Mouse (Mus musculus): ENCODE data around the gene Tesk1. TPM values are rescaled to one million over a fixed set of nuclear protein-coding genes. Genes with fewer than 3 reads are reported as not detected.

Tesk1 gene
- total RNA-seq (2014; rRNA removed) (3.0 and 3.2 TPM in 2 replicates), polyA plus RNA-seq (2012; rRNA removed) (25.0 and 28.3 TPM in 2 replicates)

DNA sequence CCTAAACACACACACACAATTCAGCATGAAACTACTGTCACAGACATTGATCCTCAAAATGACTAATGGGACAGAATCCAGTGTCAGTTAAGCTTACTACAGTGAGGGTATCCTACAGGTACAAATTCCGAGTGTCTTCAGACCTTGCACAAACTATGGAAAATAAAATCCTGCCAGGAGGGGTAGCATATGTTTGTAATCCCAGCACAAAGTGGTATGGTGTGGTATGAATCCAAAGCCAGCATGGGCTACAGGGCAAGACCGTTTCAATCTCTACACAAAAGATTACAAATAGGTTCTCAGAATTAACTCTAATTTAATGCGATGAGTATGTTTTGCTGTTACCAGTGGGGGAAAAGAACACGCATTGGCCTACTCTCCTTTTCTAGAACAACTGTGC, at the start of gene Tesk1:
TSS of gene Tesk1 (plus strand) at position 301 of the 400 bp plus-strand sequence.
- H3K27me3 ChIP-seq (ENCODE audit: control insufficient read depth, insufficient read depth, low read length) = no peaks in the 10 kb centered on the region
- TF ChIP-seq POLR2A (IDR thresholded peaks at IDR 0.05; ENCODE audit: extremely low read depth, insufficient read depth, low read length) (no peak), CTCF (IDR thresholded peaks at IDR 0.05; ENCODE audit: low read depth, low read length) (no peak)
- peaks cover 5% of the 10 kb centered on the region; the same call in 1 of the 2 replicates for H3K4me1 ChIP-seq (ENCODE audit: control insufficient read depth, insufficient read depth, low read length)
- peak within 1 kb of the TSS; percentile 80 for H3K27ac ChIP-seq (replicated peaks; ENCODE audit: insufficient read depth, low read depth, low read length)
- 32% methylated on average over 4 of the region's 4 CpGs for WGBS
- peak within 1 kb of the TSS; percentile 69 for H3K4me3 ChIP-seq (ENCODE audit: insufficient read depth, low read depth, low read length)
- no peaks in the 10 kb centered on the region; the same call in 1 of the 2 replicates for H3K79me2 ChIP-seq (ENCODE audit: control insufficient read depth, insufficient read depth, low read length)
- H3K9ac ChIP-seq (ENCODE audit: low read depth, low read length) = peak within 1 kb of the TSS; percentile 73
- peaks cover 6% of the 10 kb centered on the region; the same call in 1 of the 2 replicates for H3K36me3 ChIP-seq (ENCODE audit: control insufficient read depth, insufficient read depth, low read length)
- DNase-seq (ENCODE audit: extremely low read depth, low read depth, low spot score) = no peak

DNA sequence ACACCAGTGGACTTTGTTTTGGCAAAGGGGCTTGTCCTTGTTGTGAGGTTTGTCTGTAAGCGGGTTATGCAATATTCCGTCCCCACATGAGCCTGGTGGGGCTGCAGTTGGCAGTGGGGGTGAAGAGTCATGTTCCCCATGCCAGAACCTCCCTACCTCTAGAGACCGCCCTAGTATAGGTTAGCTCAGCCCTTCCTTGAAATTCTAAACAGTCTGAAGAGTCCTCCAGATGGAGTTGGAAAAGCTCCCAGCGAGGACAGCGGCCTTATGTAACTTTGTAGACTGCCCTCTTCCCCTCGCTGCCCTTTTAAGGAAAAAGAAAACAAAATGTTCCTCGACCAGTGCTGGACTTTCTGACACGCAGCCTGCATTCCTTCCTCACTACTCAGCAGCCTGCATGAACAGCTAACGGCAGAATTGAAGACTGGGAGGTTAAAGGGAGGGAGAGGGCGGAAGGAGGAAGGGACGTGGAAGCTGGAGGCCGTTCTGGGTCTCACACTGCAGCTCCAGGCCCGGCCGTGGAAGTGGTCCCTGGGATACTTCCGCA, 47.3 kb upstream of the Tesk1 start:
- DNase-seq (ENCODE audit: extremely low read depth, low read depth, low spot score) = peak; percentile 97
- Histone ChIP-seq H3K9ac (ENCODE audit: low read depth, low read length) (peak overlapping the region; percentile 75), H3K79me2 (ENCODE audit: control insufficient read depth, insufficient read depth, low read length) (peaks cover 23% of the 10 kb centered on the region; the same call in 1 of the 2 replicates), H3K36me3 (ENCODE audit: control insufficient read depth, insufficient read depth, low read length) (no peaks in the 10 kb centered on the region), H3K27me3 (ENCODE audit: control insufficient read depth, insufficient read depth, low read length) (no peaks in the 10 kb centered on the region), H3K4me1 (ENCODE audit: control insufficient read depth, insufficient read depth, low read length) (peaks cover 41% of the 10 kb centered on the region), H3K27ac (replicated peaks; ENCODE audit: insufficient read depth, low read depth, low read length) (peak overlapping the region; percentile 95), H3K4me3 (ENCODE audit: insufficient read depth, low read depth, low read length) (peak overlapping the region; percentile 37; the same call in 1 of the 2 replicates)
- TF ChIP-seq POLR2A (IDR thresholded peaks at IDR 0.05; ENCODE audit: extremely low read depth, insufficient read depth, low read length) (0 out of 2 replicates have a peak, but pooled peaks have one; percentile 28), CTCF (IDR thresholded peaks at IDR 0.05; ENCODE audit: low read depth, low read length) (no peak)
- 8% methylated on average over 15 of the region's 15 CpGs for WGBS

DNA sequence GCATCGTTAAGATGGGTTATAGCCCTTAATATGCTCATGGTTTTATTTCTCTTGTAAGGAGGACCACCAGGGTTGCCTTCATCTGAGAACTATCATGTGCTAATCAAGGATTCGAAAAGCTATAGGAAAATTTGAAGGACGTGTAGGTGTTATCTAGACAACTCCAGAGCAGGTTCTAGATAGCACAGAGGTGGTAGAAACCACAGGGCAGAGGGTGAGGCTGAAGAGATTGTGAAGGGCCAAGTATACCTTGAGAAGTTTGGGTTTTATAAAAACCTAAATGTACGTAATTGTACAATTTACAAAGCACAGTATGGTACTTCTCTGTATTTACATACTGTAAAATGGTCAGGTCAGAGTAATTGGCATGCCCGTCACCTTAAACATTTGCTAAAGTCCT, 46.6 kb upstream of the Tesk1 start:
- 79% methylated on average over 5 of the region's 5 CpGs for WGBS
- Histone ChIP-seq H3K79me2 (ENCODE audit: control insufficient read depth, insufficient read depth, low read length) (peaks cover 27% of the 10 kb centered on the region; the same call in 1 of the 2 replicates), H3K36me3 (ENCODE audit: control insufficient read depth, insufficient read depth, low read length) (no peaks in the 10 kb centered on the region), H3K27me3 (ENCODE audit: control insufficient read depth, insufficient read depth, low read length) (no peaks in the 10 kb centered on the region), H3K9ac (ENCODE audit: low read depth, low read length) (peak overlapping the region; percentile 75), H3K27ac (replicated peaks; ENCODE audit: insufficient read depth, low read depth, low read length) (peak overlapping the region; percentile 95), H3K4me3 (ENCODE audit: insufficient read depth, low read depth, low read length) (no peak overlapping the region), H3K4me1 (ENCODE audit: control insufficient read depth, insufficient read depth, low read length) (peaks cover 38% of the 10 kb centered on the region)
- no peak for DNase-seq (ENCODE audit: extremely low read depth, low read depth, low spot score)
- TF ChIP-seq POLR2A (IDR thresholded peaks at IDR 0.05; ENCODE audit: extremely low read depth, insufficient read depth, low read length) = no peak
- TF ChIP-seq CTCF (IDR thresholded peaks at IDR 0.05; ENCODE audit: low read depth, low read length) = no peak

DNA sequence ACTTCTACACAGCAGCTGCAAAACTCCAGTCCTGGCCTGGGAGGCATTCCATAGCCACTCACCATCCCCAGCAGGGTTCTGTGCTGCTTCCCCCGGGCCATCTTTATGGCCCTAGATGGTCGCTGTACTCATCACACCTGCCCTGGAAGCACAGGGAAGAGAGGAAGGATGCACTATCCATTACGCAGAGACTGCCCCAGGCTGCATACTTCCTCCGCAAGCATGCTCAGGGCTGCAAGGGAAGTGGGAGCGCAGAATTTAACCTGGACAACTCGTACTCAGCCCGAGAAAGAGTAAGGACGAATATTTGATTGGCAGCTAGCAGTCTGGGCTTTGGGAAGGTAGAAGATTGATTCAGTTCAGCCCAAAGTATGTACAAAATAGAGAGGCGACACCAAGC, 45.9 kb upstream of the Tesk1 start:
- TF ChIP-seq POLR2A (IDR thresholded peaks at IDR 0.05; ENCODE audit: extremely low read depth, insufficient read depth, low read length) = no peak
- no peak for TF ChIP-seq CTCF (IDR thresholded peaks at IDR 0.05; ENCODE audit: low read depth, low read length)
- H3K27ac ChIP-seq (replicated peaks; ENCODE audit: insufficient read depth, low read depth, low read length) = 0 out of 2 replicates have a peak overlapping the region, but pooled peaks have one; percentile 4

DNA sequence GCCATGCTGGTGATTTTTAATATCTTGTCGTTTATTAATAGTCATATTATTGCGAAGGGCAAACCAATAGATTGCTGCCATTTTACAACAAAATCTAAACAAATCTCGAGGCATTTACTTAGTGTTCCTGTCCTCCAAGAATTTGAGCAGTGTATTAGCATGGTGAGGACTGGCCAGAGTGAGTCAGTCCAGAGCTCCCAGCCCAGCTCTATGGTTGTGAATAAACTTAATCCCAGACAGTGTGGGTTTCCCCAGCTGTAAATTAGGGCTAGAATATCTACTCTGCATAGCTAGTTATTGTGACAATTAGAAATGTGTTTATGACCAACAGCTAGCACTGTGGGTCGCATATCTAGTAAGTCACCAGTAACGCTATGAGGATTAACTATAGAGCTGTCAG, 45.4 kb upstream of the Tesk1 start:
- TF ChIP-seq CTCF (IDR thresholded peaks at IDR 0.05; ENCODE audit: low read depth, low read length) (no peak), POLR2A (IDR thresholded peaks at IDR 0.05; ENCODE audit: extremely low read depth, insufficient read depth, low read length) (no peak)
- Histone ChIP-seq H3K36me3 (ENCODE audit: control insufficient read depth, insufficient read depth, low read length) (no peaks in the 10 kb centered on the region), H3K4me3 (ENCODE audit: insufficient read depth, low read depth, low read length) (no peak overlapping the region), H3K27me3 (ENCODE audit: control insufficient read depth, insufficient read depth, low read length) (no peaks in the 10 kb centered on the region), H3K79me2 (ENCODE audit: control insufficient read depth, insufficient read depth, low read length) (peaks cover 34% of the 10 kb centered on the region; the same call in 1 of the 2 replicates), H3K27ac (replicated peaks; ENCODE audit: insufficient read depth, low read depth, low read length) (no peak overlapping the region), H3K4me1 (ENCODE audit: control insufficient read depth, insufficient read depth, low read length) (peaks cover 34% of the 10 kb centered on the region), H3K9ac (ENCODE audit: low read depth, low read length) (no peak overlapping the region)
- 89% methylated on average over 5 of the region's 5 CpGs for WGBS
- no peak for DNase-seq (ENCODE audit: extremely low read depth, low read depth, low spot score)

More for the DNA sequence above, 45.9 kb upstream of the Tesk1 start:
- peaks cover 31% of the 10 kb centered on the region; the same call in 1 of the 2 replicates for H3K79me2 ChIP-seq (ENCODE audit: control insufficient read depth, insufficient read depth, low read length)
- WGBS = 84% methylated on average over 9 of the region's 9 CpGs
- H3K27me3 ChIP-seq (ENCODE audit: control insufficient read depth, insufficient read depth, low read length) = no peaks in the 10 kb centered on the region
- no peak for DNase-seq (ENCODE audit: extremely low read depth, low read depth, low spot score)
- H3K9ac ChIP-seq (ENCODE audit: low read depth, low read length) = no peak overlapping the region
- peaks cover 36% of the 10 kb centered on the region for H3K4me1 ChIP-seq (ENCODE audit: control insufficient read depth, insufficient read depth, low read length)
- no peak overlapping the region for H3K4me3 ChIP-seq (ENCODE audit: insufficient read depth, low read depth, low read length)
- H3K36me3 ChIP-seq (ENCODE audit: control insufficient read depth, insufficient read depth, low read length) = no peaks in the 10 kb centered on the region

DNA sequence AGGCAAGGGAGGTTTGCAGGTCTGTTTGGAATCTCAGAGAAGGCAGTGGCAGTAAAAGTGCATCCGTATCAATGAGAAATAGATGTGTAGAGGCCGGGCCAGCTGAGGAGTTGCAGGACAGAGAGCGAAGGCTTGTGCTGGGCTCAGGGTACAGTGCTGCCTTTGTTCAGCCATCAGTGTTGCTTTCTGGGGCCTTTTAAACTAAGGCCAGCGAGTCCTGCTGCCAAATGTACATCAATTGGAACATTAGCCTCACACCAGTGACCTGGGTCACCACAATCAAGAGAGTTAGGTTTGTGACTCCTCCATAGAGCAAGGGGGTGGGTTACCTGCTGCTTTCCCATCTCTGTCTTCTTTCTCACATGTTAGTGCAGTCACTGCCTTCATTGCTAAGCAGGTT, 43.7 kb upstream of the Tesk1 start:
- no peaks in the 10 kb centered on the region for H3K27me3 ChIP-seq (ENCODE audit: control insufficient read depth, insufficient read depth, low read length)
- H3K27ac ChIP-seq (replicated peaks; ENCODE audit: insufficient read depth, low read depth, low read length) = no peak overlapping the region
- no peak overlapping the region for H3K9ac ChIP-seq (ENCODE audit: low read depth, low read length)
- no peak for DNase-seq (ENCODE audit: extremely low read depth, low read depth, low spot score)
- no peak for TF ChIP-seq CTCF (IDR thresholded peaks at IDR 0.05; ENCODE audit: low read depth, low read length)
- TF ChIP-seq POLR2A (IDR thresholded peaks at IDR 0.05; ENCODE audit: extremely low read depth, insufficient read depth, low read length) = no peak
- no peak overlapping the region for H3K4me3 ChIP-seq (ENCODE audit: insufficient read depth, low read depth, low read length)
- H3K4me1 ChIP-seq (ENCODE audit: control insufficient read depth, insufficient read depth, low read length) = peaks cover 34% of the 10 kb centered on the region
- 88% methylated on average over 4 of the region's 4 CpGs for WGBS
- peaks cover 34% of the 10 kb centered on the region; the same call in 1 of the 2 replicates for H3K79me2 ChIP-seq (ENCODE audit: control insufficient read depth, insufficient read depth, low read length)
- H3K36me3 ChIP-seq (ENCODE audit: control insufficient read depth, insufficient read depth, low read length) = no peaks in the 10 kb centered on the region

All from liver, adult 2 months (tissue).